Mouse (Mus musculus) ES-Bruce4 (cell line): ENCODE measurements at regions not wholly inside any gene's neighbourhood (a gene's known extent, or its start where the extent isn't known, plus 50 kb on each side); places are given as distances from the start of the nearest gene placed in this dataset.

Experiments
- CTCF ChIP-seq: IDR thresholded peaks from one replicate; pipeline ENCODE4 v1.8.1; 2011; ENCODE audit warnings: low read depth, low read length
- EP300 ChIP-seq: IDR thresholded peaks from 2 replicates; pipeline ENCODE4 v1.6.1; 2011; ENCODE audit warnings: low read depth, low read length; ENCODE audit not compliant: insufficient read depth
- POLR2A ChIP-seq: IDR thresholded peaks from one replicate; pipeline ENCODE4 v1.8.1; 2011; ENCODE audit warnings: low read length; ENCODE audit not compliant: insufficient read depth

GRCm38 (mm10) chr3:21539138-21539537, 537.3 kb upstream of the Tbl1xr1 start:
- TF ChIP-seq CTCF (no peak), POLR2A (no peak), EP300 (no peak)
